Mouse (Mus musculus) cerebellum, adult (tissue): ENCODE data around the gene Arid5b.

Experiments
- ATAC-seq: cut with Nextera tagmentation; 2 replicates; pipeline ENCODE4 v1.9.2; 2017; ENCODE audit warnings: mild to moderate bottlenecking, moderate library complexity, mixed read lengths; ENCODE audit not compliant: insufficient number of reproducible peaks, low FRiP score, low TSS enrichment

Gene Arid5b

GRCm38 (mm10) chr10:68066173-68066572, 212.4 kb downstream of the Arid5b start:
- ATAC-seq = no peak

GRCm38 (mm10) chr10:68064571-68064970, 214.0 kb downstream of the Arid5b start:
- no peak for ATAC-seq

GRCm38 (mm10) chr10:68063806-68064545, 214.6 kb downstream of the Arid5b start:
- ATAC-seq = no peak

GRCm38 (mm10) chr10:68061249-68061615, 217.3 kb downstream of the Arid5b start:
- ATAC-seq = no peak

- no peak for ATAC-seq
Observed at GRCm38 (mm10) chr10:68060590-68061248, 217.8 kb downstream of the Arid5b start.

- ATAC-seq = no peak
Observed at GRCm38 (mm10) chr10:68058378-68058777, 220.2 kb downstream of the Arid5b start.

GRCm38 (mm10) chr10:68057841-68058240, 220.7 kb downstream of the Arid5b start:
- ATAC-seq = no peak

- no peak for ATAC-seq
Observed at GRCm38 (mm10) chr10:68054706-68055105, 223.8 kb downstream of the Arid5b start.

- ATAC-seq = no peak
Observed at GRCm38 (mm10) chr10:68054131-68054530, 224.4 kb downstream of the Arid5b start.

- no peak for ATAC-seq
Observed at GRCm38 (mm10) chr10:68052307-68052706, 226.2 kb downstream of the Arid5b start.

GRCm38 (mm10) chr10:68051316-68051933, 227.1 kb downstream of the Arid5b start:
- ATAC-seq = no peak

GRCm38 (mm10) chr10:68050882-68051281, 227.7 kb downstream of the Arid5b start:
- ATAC-seq = no peak

- ATAC-seq = no peak
Observed at GRCm38 (mm10) chr10:68048641-68049305, 229.8 kb downstream of the Arid5b start.

- no peak for ATAC-seq
Observed at GRCm38 (mm10) chr10:68044864-68045263, 233.7 kb downstream of the Arid5b start.

GRCm38 (mm10) chr10:68043973-68044372, 234.6 kb downstream of the Arid5b start:
- no peak for ATAC-seq
